Mouse (Mus musculus) bone marrow, adult 2 months (tissue): Measurements from ENCODE around the gene Smoc2.

ENCODE experiments used
- CTCF ChIP-seq: fragments of 200-500 bp; IDR thresholded peaks from 2 replicates; pipeline ENCODE4 v1.5.1; 2011; ENCODE audit warnings: low read length, control low read depth; ENCODE audit not compliant: control insufficient read depth, insufficient read depth
- POLR2A ChIP-seq: fragments of 200-500 bp; IDR thresholded peaks from 2 replicates; pipeline ENCODE4 v1.6.1; 2011; ENCODE audit warnings: low read depth, mild to moderate bottlenecking, control low read depth, low read length, borderline replicate concordance; ENCODE audit not compliant: control insufficient read depth

DNA sequence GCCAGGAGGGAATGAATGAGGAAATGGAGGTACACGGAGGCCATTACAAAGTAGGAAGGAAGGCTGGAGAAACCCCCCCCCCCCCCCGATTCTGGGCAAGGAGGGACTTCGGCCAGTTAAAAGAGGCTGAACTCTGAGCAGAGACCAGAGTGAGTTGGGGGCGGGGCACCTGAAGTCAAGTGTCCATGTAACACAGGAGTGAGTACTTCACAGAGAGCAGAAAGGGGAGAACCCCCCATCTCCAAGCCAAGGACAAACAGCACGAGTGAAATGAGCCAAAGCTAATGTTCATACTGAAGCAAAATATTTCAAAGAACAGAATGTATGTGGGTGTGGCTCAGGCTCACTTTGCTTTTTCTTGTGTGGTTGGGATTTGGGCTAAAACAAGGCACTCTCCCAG is 121.7 kb downstream of the Smoc2 start:
- TF ChIP-seq CTCF, result no peak
- TF ChIP-seq POLR2A, result no peak
